Mouse (Mus musculus): ENCODE measurements around the gene Tjp2. TPM values are rescaled to one million over a fixed set of nuclear protein-coding genes. Genes with fewer than 3 reads are reported as not detected.
A peak's percentile ranks its signal among the peaks of the same experiment; 100 is the strongest.
"Not testable (repeated sequence)": the region's sequence is repeated elsewhere in the genome, so short reads cannot be mapped to it uniquely, and the experiment has no call there.

Tjp2 gene
- polyA plus RNA-seq, 1 experiment, result not detected

- Histone ChIP-seq H3K27ac (ENCODE audit: insufficient read depth, low read depth, low read length) (no peak overlapping the region), H3K4me3 (ENCODE audit: insufficient read depth, low read depth, low read length) (no peak overlapping the region), H3K4me1 (ENCODE audit: control insufficient read depth, insufficient read depth, low read length) (no peaks in the 10 kb centered on the region)
- 90% methylated on average over 4 of the region's 4 CpGs for WGBS
- no peak for TF ChIP-seq CTCF (IDR thresholded peaks at IDR 0.05; ENCODE audit: insufficient read depth, low read depth, low read length)
- no peak for TF ChIP-seq POLR2A (IDR thresholded peaks at IDR 0.05; ENCODE audit: insufficient read depth, low read depth, low read length)
Observed at GRCm38 (mm10) chr19:24238011-24238410, 13.2 kb upstream of the Tjp2 start.

GRCm38 (mm10) chr19:24232356-24232755 lies 7.5 kb upstream of the Tjp2 start:
- H3K27ac ChIP-seq (ENCODE audit: insufficient read depth, low read depth, low read length); H3K4me3 ChIP-seq (ENCODE audit: insufficient read depth, low read depth, low read length); H3K4me1 ChIP-seq (ENCODE audit: control insufficient read depth, insufficient read depth, low read length): not testable (repeated sequence)
- WGBS, result 100% methylated on average over 1 of the region's 1 CpGs

GRCm38 (mm10) chr19:24225305-24225696 lies 471 bp upstream of the Tjp2 start:
- Histone ChIP-seq H3K4me3 (ENCODE audit: insufficient read depth, low read depth, low read length) (peak overlapping the region; percentile 34), H3K27ac (ENCODE audit: insufficient read depth, low read depth, low read length) (no peak overlapping the region), H3K4me1 (ENCODE audit: control insufficient read depth, insufficient read depth, low read length) (peaks cover 17% of the 10 kb centered on the region)
- WGBS, result 5% methylated on average over 17 of the region's 17 CpGs
- TF ChIP-seq POLR2A (IDR thresholded peaks at IDR 0.05; ENCODE audit: insufficient read depth, low read depth, low read length) (no peak), CTCF (IDR thresholded peaks at IDR 0.05; ENCODE audit: insufficient read depth, low read depth, low read length) (no peak)

GRCm38 (mm10) chr19:24223851-24224251 lies 979 bp downstream of the Tjp2 start:
- Histone ChIP-seq H3K27ac (ENCODE audit: insufficient read depth, low read depth, low read length) (no peak overlapping the region), H3K4me3 (ENCODE audit: insufficient read depth, low read depth, low read length) (peak overlapping the region; percentile 34), H3K4me1 (ENCODE audit: control insufficient read depth, insufficient read depth, low read length) (peaks cover 19% of the 10 kb centered on the region)
- TF ChIP-seq CTCF (IDR thresholded peaks at IDR 0.05; ENCODE audit: insufficient read depth, low read depth, low read length) (no peak), POLR2A (IDR thresholded peaks at IDR 0.05; ENCODE audit: insufficient read depth, low read depth, low read length) (no peak)
- WGBS, result 49% methylated on average over 11 of the region's 11 CpGs

- H3K27ac ChIP-seq (ENCODE audit: insufficient read depth, low read depth, low read length), result no peak overlapping the region
- 87% methylated on average over 4 of the region's 4 CpGs for WGBS
- H3K4me1 ChIP-seq (ENCODE audit: control insufficient read depth, insufficient read depth, low read length), result peaks cover 19% of the 10 kb centered on the region
- no peak overlapping the region for H3K4me3 ChIP-seq (ENCODE audit: insufficient read depth, low read depth, low read length)
- no peak for TF ChIP-seq POLR2A (IDR thresholded peaks at IDR 0.05; ENCODE audit: insufficient read depth, low read depth, low read length)
Observed at GRCm38 (mm10) chr19:24221455-24221854, 3.4 kb downstream of the Tjp2 start.

- peaks cover 19% of the 10 kb centered on the region for H3K4me1 ChIP-seq (ENCODE audit: control insufficient read depth, insufficient read depth, low read length)
- no peak for TF ChIP-seq POLR2A (IDR thresholded peaks at IDR 0.05; ENCODE audit: insufficient read depth, low read depth, low read length)
- H3K4me3 ChIP-seq (ENCODE audit: insufficient read depth, low read depth, low read length), result no peak overlapping the region
- no peak overlapping the region for H3K27ac ChIP-seq (ENCODE audit: insufficient read depth, low read depth, low read length)
- WGBS, result 23% methylated on average over 14 of the region's 14 CpGs
Observed at GRCm38 (mm10) chr19:24220795-24221445, 3.9 kb downstream of the Tjp2 start.

- no peak overlapping the region for H3K27ac ChIP-seq (ENCODE audit: insufficient read depth, low read depth, low read length)
- WGBS, result 71% methylated on average over 9 of the region's 9 CpGs
- no peak for TF ChIP-seq CTCF (IDR thresholded peaks at IDR 0.05; ENCODE audit: insufficient read depth, low read depth, low read length)
- TF ChIP-seq POLR2A (IDR thresholded peaks at IDR 0.05; ENCODE audit: insufficient read depth, low read depth, low read length), result no peak
- H3K4me1 ChIP-seq (ENCODE audit: control insufficient read depth, insufficient read depth, low read length), result peaks cover 4% of the 10 kb centered on the region; the same call in 1 of the 2 replicates
- H3K4me3 ChIP-seq (ENCODE audit: insufficient read depth, low read depth, low read length), result no peak overlapping the region
Observed at GRCm38 (mm10) chr19:24219011-24219410, 5.8 kb downstream of the Tjp2 start.

GRCm38 (mm10) chr19:24218291-24218690 lies 6.5 kb downstream of the Tjp2 start:
- WGBS, result 41% methylated on average over 2 of the region's 2 CpGs
- TF ChIP-seq CTCF (IDR thresholded peaks at IDR 0.05; ENCODE audit: insufficient read depth, low read depth, low read length) (no peak), POLR2A (IDR thresholded peaks at IDR 0.05; ENCODE audit: insufficient read depth, low read depth, low read length) (no peak)
- Histone ChIP-seq H3K4me1 (ENCODE audit: control insufficient read depth, insufficient read depth, low read length) (0 out of 2 replicates have a peak, but pooled peaks cover 2% of the 10 kb centered on the region), H3K27ac (ENCODE audit: insufficient read depth, low read depth, low read length) (no peak overlapping the region), H3K4me3 (ENCODE audit: insufficient read depth, low read depth, low read length) (no peak overlapping the region)

- Histone ChIP-seq H3K4me1 (ENCODE audit: control insufficient read depth, insufficient read depth, low read length) (0 out of 2 replicates have a peak, but pooled peaks cover 2% of the 10 kb centered on the region), H3K4me3 (ENCODE audit: insufficient read depth, low read depth, low read length) (no peak overlapping the region), H3K27ac (ENCODE audit: insufficient read depth, low read depth, low read length) (no peak overlapping the region)
- no peak for TF ChIP-seq CTCF (IDR thresholded peaks at IDR 0.05; ENCODE audit: insufficient read depth, low read depth, low read length)
- TF ChIP-seq POLR2A (IDR thresholded peaks at IDR 0.05; ENCODE audit: insufficient read depth, low read depth, low read length), result no peak
Observed at GRCm38 (mm10) chr19:24217851-24218250, 7.0 kb downstream of the Tjp2 start.

- Histone ChIP-seq H3K27ac (ENCODE audit: insufficient read depth, low read depth, low read length) (no peak overlapping the region), H3K4me3 (ENCODE audit: insufficient read depth, low read depth, low read length) (no peak overlapping the region), H3K4me1 (ENCODE audit: control insufficient read depth, insufficient read depth, low read length) (0 out of 2 replicates have a peak, but pooled peaks cover 2% of the 10 kb centered on the region)
- WGBS, result 73% methylated on average over 9 of the region's 9 CpGs
- TF ChIP-seq POLR2A (IDR thresholded peaks at IDR 0.05; ENCODE audit: insufficient read depth, low read depth, low read length) (no peak), CTCF (IDR thresholded peaks at IDR 0.05; ENCODE audit: insufficient read depth, low read depth, low read length) (no peak)
Observed at GRCm38 (mm10) chr19:24216771-24217170, 8.1 kb downstream of the Tjp2 start.

All from olfactory bulb, adult 2 months (tissue).